Mouse (Mus musculus): ENCODE data around the gene Hspb1. TPM values are rescaled to one million over a fixed set of nuclear protein-coding genes. Genes with fewer than 3 reads are reported as not detected.

Hspb1 gene
- polyA plus RNA-seq, 2 experiments, result 1.8 to 1.9 TPM

DNA sequence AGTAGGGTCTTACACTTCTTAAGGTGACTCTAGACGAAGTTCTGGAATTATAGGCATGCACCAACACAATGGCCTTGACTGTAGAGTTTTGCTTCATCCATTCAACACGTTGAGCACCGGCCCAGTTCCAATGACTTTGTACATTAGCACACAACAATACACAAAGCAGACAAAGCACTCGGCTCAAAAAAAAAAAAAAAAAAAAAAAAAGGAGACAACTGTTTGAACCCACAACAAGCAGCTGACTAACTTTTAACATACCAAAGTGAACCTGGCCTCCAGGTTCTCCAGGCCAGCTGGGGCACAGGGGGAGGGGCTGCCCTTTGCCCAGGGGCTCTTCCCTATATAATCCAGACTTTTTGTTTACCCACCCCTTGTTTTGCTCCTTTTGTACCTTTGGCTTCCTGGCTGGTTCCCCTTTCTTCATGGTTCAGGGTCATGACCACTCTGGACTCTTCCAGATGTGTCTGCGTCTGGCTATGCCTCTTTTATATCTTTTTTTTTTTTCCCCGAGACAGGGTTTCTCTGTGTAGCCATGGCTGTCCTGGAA is 48.0 kb downstream of the Hspb1 start:
- Histone ChIP-seq H3K4me3 (ENCODE audit: insufficient read depth in 1 of 2, low read depth in 2 of 2, low read length in 2 of 2) (no peak overlapping the region), H3K4me2 (ENCODE audit: low read depth) (peak overlapping the region; percentile 70), H3K4me1 (replicated peaks; ENCODE audit: control insufficient read depth in 2 of 2, insufficient read depth in 2 of 2, low read length in 1 of 2) (peaks cover 7 to 9% of the 10 kb centered on the region in 2 experiments), H3K9me3 (ENCODE audit: control insufficient read depth, low read length) (no peaks in the 10 kb centered on the region), H3K27ac (no peak overlapping the region; the same call in 1 of the 2 replicates), H3K36me3 (replicated peaks; ENCODE audit: control insufficient read depth, insufficient read depth, low read depth) (peaks cover 17% of the 10 kb centered on the region), H3K27me3 (ENCODE audit: control insufficient read depth, insufficient read depth, low read length) (no peaks in the 10 kb centered on the region), H3K9ac (replicated peaks) (no peak overlapping the region; the same call in 1 of the 2 replicates)
- ATAC-seq (ENCODE audit: insufficient read depth) (no peak), DNase-seq (ENCODE audit: low read depth in 3 of 3, low spot score in 3 of 3) (no peak)
- 67% methylated on average over 6 of the region's 6 CpGs for WGBS (ENCODE audit: insufficient replicate concordance)
- TF ChIP-seq CTCF (IDR thresholded peaks at IDR 0.05; ENCODE audit: low read depth) (no peak), EP300 (IDR thresholded peaks at IDR 0.05; ENCODE audit: low read depth) (no peak)

Other genes with a start within 250 kb of the Hspb1 start
- gene Por, start 217.9 kb upstream of the Hspb1 start, polyA plus RNA-seq (2012; rRNA removed), result 21.7 and 27.7 TPM in 2 replicates
- 18.1 and 21.4 TPM in 2 replicates for gene Por, start 217.9 kb upstream of the Hspb1 start, polyA plus RNA-seq (2014; fragmentation: Nextera tagmentation; extraction: Ambion mirVana)
- gene Tmem120a, start 143.5 kb upstream of the Hspb1 start, polyA plus RNA-seq (2012; rRNA removed), result 5.4 and 5.7 TPM in 2 replicates
- 15.2 and 16.0 TPM in 2 replicates for gene Tmem120a, start 143.5 kb upstream of the Hspb1 start, polyA plus RNA-seq (2014; fragmentation: Nextera tagmentation; extraction: Ambion mirVana)
- gene Styxl1, start 109.5 kb upstream of the Hspb1 start, polyA plus RNA-seq (2012; rRNA removed), result 0.02 TPM in 1 of 2 replicates, not detected in the other
- not detected in 2 replicates for gene Styxl1, start 109.5 kb upstream of the Hspb1 start, polyA plus RNA-seq (2014; fragmentation: Nextera tagmentation; extraction: Ambion mirVana)
- gene Mdh2, start 109.4 kb upstream of the Hspb1 start, polyA plus RNA-seq (2012; rRNA removed), result 211 and 224 TPM in 2 replicates
- gene Mdh2, start 109.4 kb upstream of the Hspb1 start, polyA plus RNA-seq (2014; fragmentation: Nextera tagmentation; extraction: Ambion mirVana), result 307 and 326 TPM in 2 replicates
- 0.01 and 0.27 TPM in 2 replicates for gene Srrm3, start 81.0 kb upstream of the Hspb1 start, polyA plus RNA-seq (2012; rRNA removed)
- not detected in 2 replicates for gene Srrm3, start 81.0 kb upstream of the Hspb1 start, polyA plus RNA-seq (2014; fragmentation: Nextera tagmentation; extraction: Ambion mirVana)
- 21.7 and 25.9 TPM in 2 replicates for gene Ywhag, start 46.7 kb downstream of the Hspb1 start, polyA plus RNA-seq (2012; rRNA removed)
- 26.3 and 30.1 TPM in 2 replicates for gene Ywhag, start 46.7 kb downstream of the Hspb1 start, polyA plus RNA-seq (2014; fragmentation: Nextera tagmentation; extraction: Ambion mirVana)
- 2.3 and 2.8 TPM in 2 replicates for gene Ssc4d, start 86.6 kb downstream of the Hspb1 start, polyA plus RNA-seq (2012; rRNA removed)
- 1.5 and 2.1 TPM in 2 replicates for gene Ssc4d, start 86.6 kb downstream of the Hspb1 start, polyA plus RNA-seq (2014; fragmentation: Nextera tagmentation; extraction: Ambion mirVana)
- 0.03 TPM in 1 of 2 replicates, not detected in the other for gene Zp3, start 92.2 kb downstream of the Hspb1 start, polyA plus RNA-seq (2012; rRNA removed)
- gene Zp3, start 92.2 kb downstream of the Hspb1 start, polyA plus RNA-seq (2014; fragmentation: Nextera tagmentation; extraction: Ambion mirVana), result not detected in 2 replicates
- gene Dtx2, start 106.9 kb downstream of the Hspb1 start, polyA plus RNA-seq (2012; rRNA removed), result 3.4 and 5.0 TPM in 2 replicates
- 5.1 and 5.4 TPM in 2 replicates for gene Dtx2, start 106.9 kb downstream of the Hspb1 start, polyA plus RNA-seq (2014; fragmentation: Nextera tagmentation; extraction: Ambion mirVana)
- 2.0 and 2.5 TPM in 2 replicates for gene Upk3b, start 150.6 kb downstream of the Hspb1 start, polyA plus RNA-seq (2012; rRNA removed)
- 2.1 and 2.4 TPM in 2 replicates for gene Upk3b, start 150.6 kb downstream of the Hspb1 start, polyA plus RNA-seq (2014; fragmentation: Nextera tagmentation; extraction: Ambion mirVana)
- gene Upk3bl, start 166.6 kb downstream of the Hspb1 start, polyA plus RNA-seq (2012; rRNA removed), result 0.10 TPM in 1 of 2 replicates, not detected in the other
- not detected in 2 replicates for gene Upk3bl, start 166.6 kb downstream of the Hspb1 start, polyA plus RNA-seq (2014; fragmentation: Nextera tagmentation; extraction: Ambion mirVana)
- 1.4 and 1.5 TPM in 2 replicates for gene Rasa4, start 196.0 kb downstream of the Hspb1 start, polyA plus RNA-seq (2012; rRNA removed)
- gene Rasa4, start 196.0 kb downstream of the Hspb1 start, polyA plus RNA-seq (2014; fragmentation: Nextera tagmentation; extraction: Ambion mirVana), result 0.85 and 0.93 TPM in 2 replicates
- 94.0 and 101 TPM in 2 replicates for gene Polr2j, start 228.7 kb downstream of the Hspb1 start, polyA plus RNA-seq (2012; rRNA removed)
- gene Polr2j, start 228.7 kb downstream of the Hspb1 start, polyA plus RNA-seq (2014; fragmentation: Nextera tagmentation; extraction: Ambion mirVana), result 160 and 167 TPM in 2 replicates
- gene Lrwd1, start 248.2 kb downstream of the Hspb1 start, polyA plus RNA-seq (2012; rRNA removed), result 42.7 and 45.2 TPM in 2 replicates
- 34.1 and 37.8 TPM in 2 replicates for gene Lrwd1, start 248.2 kb downstream of the Hspb1 start, polyA plus RNA-seq (2014; fragmentation: Nextera tagmentation; extraction: Ambion mirVana)
- 8.2 and 9.6 TPM in 2 replicates for gene Alkbh4, start 248.2 kb downstream of the Hspb1 start, polyA plus RNA-seq (2012; rRNA removed)
- 7.0 and 8.3 TPM in 2 replicates for gene Alkbh4, start 248.2 kb downstream of the Hspb1 start, polyA plus RNA-seq (2014; fragmentation: Nextera tagmentation; extraction: Ambion mirVana)

All from liver, embryonic 14.5 days (tissue).